Mouse (Mus musculus): Measurements from ENCODE around the gene Prune2.

- TF ChIP-seq CTCF (IDR thresholded peaks at IDR 0.05) (no peak), EP300 (IDR thresholded peaks at IDR 0.05) (no peak)
These were observed 5.1 kb upstream of the Prune2 start for GRCm38 (mm10) chr19:16950664-16951363.
